Mouse (Mus musculus) fat pad, adult 2 months (tissue): Measurements from ENCODE around the gene Cs.
"Not testable (repeated sequence)": the region's sequence is repeated elsewhere in the genome, so short reads cannot be mapped to it uniquely, and the experiment has no call there.

Source experiments
- DNase-seq: peaks from one replicate; pipeline ENCODE4 v3.0.0-alpha.2; 2011; ENCODE audit warnings: low read depth, low spot score; ENCODE audit errors: extremely low read depth

Gene Cs

GRCm38 (mm10) chr10:128332358-128333249 lies 4.9 kb upstream of the Cs start:
- not testable (repeated sequence) for DNase-seq

- DNase-seq, result no peak
These were observed 2.0 kb upstream of the Cs start for GRCm38 (mm10) chr10:128335582-128335981.

- no peak for DNase-seq
These were observed 1.3 kb upstream of the Cs start for GRCm38 (mm10) chr10:128336195-128336594.

- peak; percentile 81 for DNase-seq
These were observed 937 bp upstream of the Cs start for GRCm38 (mm10) chr10:128336597-128336996.

- no peak for DNase-seq
These were observed 881 bp downstream of the Cs start for GRCm38 (mm10) chr10:128338415-128338814.

- no peak for DNase-seq
These were observed 1.4 kb downstream of the Cs start for GRCm38 (mm10) chr10:128338948-128339347.

- no peak for DNase-seq
These were observed 2.7 kb downstream of the Cs start for GRCm38 (mm10) chr10:128340257-128340656.

- no peak for DNase-seq
These were observed 5.9 kb downstream of the Cs start for GRCm38 (mm10) chr10:128343436-128343835.

- DNase-seq, result peak; percentile 88
These were observed 7.2 kb downstream of the Cs start for GRCm38 (mm10) chr10:128344568-128345275.

- DNase-seq, result no peak
These were observed 10.0 kb downstream of the Cs start for GRCm38 (mm10) chr10:128347541-128347940.

- DNase-seq, result no peak
These were observed 21.3 kb downstream of the Cs start for GRCm38 (mm10) chr10:128358796-128359195.

- DNase-seq, result no peak
These were observed 21.7 kb downstream of the Cs start for GRCm38 (mm10) chr10:128359226-128359625.

GRCm38 (mm10) chr10:128361836-128362235 lies 24.3 kb downstream of the Cs start:
- DNase-seq, result no peak

GRCm38 (mm10) chr10:128362568-128362967 lies 25.0 kb downstream of the Cs start:
- DNase-seq, result no peak

GRCm38 (mm10) chr10:128367899-128368401 lies 30.4 kb downstream of the Cs start:
- DNase-seq, result no peak

GRCm38 (mm10) chr10:128368402-128369217 lies 31.1 kb downstream of the Cs start, which contains the start of gene Coq10a:
Gene Coq10a, minus strand, starts transcription at chr10:128368997.
- DNase-seq, result peak; percentile 65

- DNase-seq, result no peak
These were observed 31.6 kb downstream of the Cs start for GRCm38 (mm10) chr10:128369218-128369543.

GRCm38 (mm10) chr10:128369599-128369998 lies 32.1 kb downstream of the Cs start:
- no peak for DNase-seq

- no peak for DNase-seq
These were observed 32.5 kb downstream of the Cs start for GRCm38 (mm10) chr10:128370021-128370420.

GRCm38 (mm10) chr10:128370601-128371000 lies 33.1 kb downstream of the Cs start:
- DNase-seq, result no peak

GRCm38 (mm10) chr10:128372142-128372541 lies 34.6 kb downstream of the Cs start:
- DNase-seq, result no peak
